Mouse (Mus musculus) testis, adult 2 months (tissue): Measurements from ENCODE around the gene 4930404N11Rik. TPM values are rescaled to one million over a fixed set of nuclear protein-coding genes. Genes with fewer than 3 reads are reported as not detected.

ENCODE experiments used
- H3K27ac ChIP-seq: fragments of 200-500 bp; 2 replicates; pipeline ENCODE4 v1.5.1; 2012; ENCODE audit warnings: low read depth, low read length; ENCODE audit not compliant: control insufficient read depth, insufficient read depth
- H3K27me3 ChIP-seq: fragments of 200-500 bp; 2 replicates; pipeline ENCODE4 v1.6.1; 2012; ENCODE audit warnings: mild to moderate bottlenecking, low read length, moderate library complexity; ENCODE audit not compliant: control insufficient read depth, insufficient read depth
- H3K36me3 ChIP-seq: fragments of 200-500 bp; 2 replicates; pipeline ENCODE4 v1.6.1; 2012; ENCODE audit warnings: mild to moderate bottlenecking, low read length; ENCODE audit not compliant: control insufficient read depth, insufficient read depth
- H3K4me1 ChIP-seq: fragments of 200-500 bp; 2 replicates; pipeline ENCODE4 v1.6.1; 2012; ENCODE audit warnings: low read length; ENCODE audit not compliant: control insufficient read depth, insufficient read depth
- H3K4me3 ChIP-seq: fragments of 200-500 bp; 2 replicates; pipeline ENCODE4 v1.5.1; 2012; ENCODE audit warnings: low read depth, mild to moderate bottlenecking, low read length, moderate library complexity, mixed read lengths; ENCODE audit not compliant: control insufficient read depth
- CTCF ChIP-seq: fragments of 200-500 bp; IDR thresholded peaks from 2 replicates; pipeline ENCODE4 v1.5.1; 2012; ENCODE audit warnings: low read depth, mild to moderate bottlenecking, inconsistent platforms, low read length, moderate library complexity; ENCODE audit not compliant: control insufficient read depth, insufficient read depth, insufficient replicate concordance
- POLR2A ChIP-seq: fragments of 200-500 bp; IDR thresholded peaks from 2 replicates; pipeline ENCODE4 v1.6.1; 2012; ENCODE audit warnings: low read depth, mild to moderate bottlenecking, inconsistent platforms, low read length, moderate library complexity; ENCODE audit not compliant: control insufficient read depth
- polyA plus RNA-seq: library from polyadenylated mRNA; depleted of rRNA; stranded (reverse); fragments of >200 nt; gene quantifications from 2 replicates; pipeline ENCODE4 v1.2.3, GENCODE M21; 2012; rRNA removed

4930404N11Rik gene
- polyA plus RNA-seq, 1 experiment = 273 TPM

DNA sequence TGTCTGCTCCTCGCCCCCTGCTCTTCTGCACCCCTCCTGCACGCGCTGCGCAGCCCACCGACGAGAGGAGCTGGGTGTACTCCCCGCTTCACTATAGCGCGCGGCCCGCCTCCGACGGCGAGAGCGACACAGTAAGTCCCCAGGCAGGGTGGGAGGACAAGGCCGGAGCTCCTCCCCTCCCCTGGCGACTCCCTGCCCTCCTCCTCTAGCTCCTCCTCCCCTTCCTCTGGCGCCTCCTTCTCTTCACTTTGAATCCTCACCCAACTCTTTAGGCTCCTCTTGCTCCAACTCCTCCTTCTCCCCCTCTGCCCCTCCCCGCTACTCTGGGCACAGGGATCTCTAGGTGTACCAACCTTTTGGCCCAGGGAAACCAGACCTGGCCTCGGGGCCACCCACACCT is 48.3 kb downstream of the 4930404N11Rik start:
- Histone ChIP-seq H3K27ac (no peak overlapping the region), H3K27me3 (no peaks in the 10 kb centered on the region), H3K4me1 (peaks cover 13% of the 10 kb centered on the region), H3K4me3 (no peak overlapping the region), H3K36me3 (no peaks in the 10 kb centered on the region)
- TF ChIP-seq POLR2A = no peak
- no peak for TF ChIP-seq CTCF

DNA sequence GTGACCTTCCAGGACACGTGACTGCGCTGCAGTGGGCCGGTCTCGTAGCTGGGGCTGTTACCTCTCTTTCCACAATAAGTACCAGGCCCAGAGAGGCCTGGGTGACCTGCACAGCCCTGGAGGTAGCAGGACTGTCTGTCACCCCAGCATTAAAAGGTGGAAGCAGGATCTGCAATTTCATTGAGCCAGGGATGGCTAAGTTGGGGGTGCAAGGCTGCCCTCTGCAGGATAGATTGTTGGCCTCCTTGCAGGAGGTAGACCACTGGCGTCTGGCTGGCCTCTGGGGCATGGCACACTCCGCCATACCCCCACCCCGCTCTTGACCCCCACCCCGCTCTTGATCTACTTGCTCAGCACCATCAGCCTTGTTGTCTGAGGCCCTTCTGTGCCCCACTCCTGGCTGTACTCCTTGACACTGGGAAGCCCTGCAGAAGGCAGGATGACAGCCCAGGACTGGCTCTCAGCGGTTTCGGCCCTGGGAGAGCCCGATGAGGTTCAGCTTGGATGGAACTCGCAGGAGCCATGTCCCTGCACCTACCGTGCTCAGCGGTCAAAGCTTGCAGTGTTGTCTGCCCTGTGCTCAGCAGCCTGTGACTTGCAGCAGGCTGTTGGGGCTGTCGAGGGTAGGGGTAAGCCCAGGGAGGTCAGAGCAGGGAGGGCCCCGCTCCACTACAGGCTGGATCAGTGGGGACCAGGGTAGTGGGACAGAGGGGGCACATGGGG is 49.1 kb downstream of the 4930404N11Rik start:
- TF ChIP-seq POLR2A (no peak), CTCF (peak; percentile 18; the same call in 1 of the 2 replicates)
- no peaks in the 10 kb centered on the region for H3K36me3 ChIP-seq
- H3K27me3 ChIP-seq = no peaks in the 10 kb centered on the region
- H3K4me3 ChIP-seq = no peak overlapping the region
- H3K27ac ChIP-seq = no peak overlapping the region
- H3K4me1 ChIP-seq = peaks cover 13% of the 10 kb centered on the region

- peaks cover 13% of the 10 kb centered on the region for H3K4me1 ChIP-seq
- no peaks in the 10 kb centered on the region for H3K27me3 ChIP-seq
- no peak overlapping the region for H3K4me3 ChIP-seq
- H3K36me3 ChIP-seq = no peaks in the 10 kb centered on the region
- H3K27ac ChIP-seq = no peak overlapping the region
- TF ChIP-seq POLR2A = no peak
- TF ChIP-seq CTCF = no peak
Measured at GRCm38 (mm10) chr10:81315587-81315986, 50.0 kb downstream of the 4930404N11Rik start.

DNA sequence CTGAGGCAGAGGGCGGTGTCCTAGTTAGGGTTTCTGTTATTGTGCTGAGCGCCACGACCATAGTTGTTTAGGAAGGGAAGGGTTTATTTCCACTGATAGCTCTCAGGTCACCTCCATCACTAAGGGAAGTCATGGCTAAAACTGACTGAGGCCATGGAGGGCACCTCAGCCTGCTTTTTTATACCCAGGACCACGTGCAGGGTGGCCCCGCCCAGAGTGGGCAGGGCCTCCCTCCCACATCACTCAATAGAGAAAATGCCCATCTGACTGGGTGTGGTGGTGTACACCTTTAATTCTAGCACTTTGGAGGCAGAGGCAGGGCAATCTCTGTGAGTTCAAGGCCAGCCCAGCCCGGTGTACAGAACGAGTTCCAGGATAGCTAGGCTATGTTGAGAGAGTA is 51.4 kb downstream of the 4930404N11Rik start:
- no peaks in the 10 kb centered on the region for H3K36me3 ChIP-seq
- no peaks in the 10 kb centered on the region for H3K27me3 ChIP-seq
- H3K4me3 ChIP-seq = no peak overlapping the region
- TF ChIP-seq CTCF = no peak
- TF ChIP-seq POLR2A = no peak
- peaks cover 6% of the 10 kb centered on the region for H3K4me1 ChIP-seq
- H3K27ac ChIP-seq = no peak overlapping the region

- Histone ChIP-seq H3K4me3 (no peak overlapping the region), H3K36me3 (no peaks in the 10 kb centered on the region), H3K27me3 (no peaks in the 10 kb centered on the region), H3K27ac (no peak overlapping the region), H3K4me1 (peaks cover 1% of the 10 kb centered on the region)
- TF ChIP-seq CTCF (no peak), POLR2A (no peak)
Measured at GRCm38 (mm10) chr10:81313581-81313980, 52.0 kb downstream of the 4930404N11Rik start.

Other genes starting within 250 kb of the 4930404N11Rik start
- gene Zbtb7a, start 230.6 kb downstream of the 4930404N11Rik start, polyA plus RNA-seq = 5.6 and 6.0 TPM in 2 replicates
- 164 and 184 TPM in 2 replicates for gene Pias4, start 197.9 kb downstream of the 4930404N11Rik start, polyA plus RNA-seq
- gene Eef2, start 189.2 kb downstream of the 4930404N11Rik start, polyA plus RNA-seq = 1,507 and 1,673 TPM in 2 replicates
- gene Dapk3, start 182.8 kb downstream of the 4930404N11Rik start, polyA plus RNA-seq = 52.6 and 61.6 TPM in 2 replicates
- 1.4 and 1.8 TPM in 2 replicates for gene 4930442H23Rik, start 182.0 kb downstream of the 4930404N11Rik start, polyA plus RNA-seq
- gene Nmrk2, start 163.8 kb downstream of the 4930404N11Rik start, polyA plus RNA-seq = not detected in 2 replicates
- 0.25 and 0.26 TPM in 2 replicates for gene Atcay, start 135.0 kb downstream of the 4930404N11Rik start, polyA plus RNA-seq
- gene Zfr2, start 132.7 kb downstream of the 4930404N11Rik start, polyA plus RNA-seq = 11.6 and 12.5 TPM in 2 replicates
- 3.0 and 3.5 TPM in 2 replicates for gene Matk, start 112.9 kb downstream of the 4930404N11Rik start, polyA plus RNA-seq
- 181 and 261 TPM in 2 replicates for gene Mrpl54, start 98.9 kb downstream of the 4930404N11Rik start, polyA plus RNA-seq
- 53.5 and 77.2 TPM in 2 replicates for gene Apba3, start 98.9 kb downstream of the 4930404N11Rik start, polyA plus RNA-seq
- gene Tjp3, start 74.2 kb downstream of the 4930404N11Rik start, polyA plus RNA-seq = 0.56 and 0.99 TPM in 2 replicates
- gene Pip5k1c, start 72.9 kb downstream of the 4930404N11Rik start, polyA plus RNA-seq = 10.1 and 10.4 TPM in 2 replicates
- gene Cactin, start 44.7 kb downstream of the 4930404N11Rik start, polyA plus RNA-seq = 13.4 and 16.5 TPM in 2 replicates
- 0.47 and 0.91 TPM in 2 replicates for gene Tbxa2r, start 37.1 kb downstream of the 4930404N11Rik start, polyA plus RNA-seq
- 3.3 and 4.1 TPM in 2 replicates for gene Gipc3, start 22.6 kb downstream of the 4930404N11Rik start, polyA plus RNA-seq
- gene Hmg20b, start 15.3 kb downstream of the 4930404N11Rik start, polyA plus RNA-seq = 23.0 and 27.7 TPM in 2 replicates
- gene Mfsd12, start 8.3 kb downstream of the 4930404N11Rik start, polyA plus RNA-seq = 33.1 and 39.7 TPM in 2 replicates
- 161 and 178 TPM in 2 replicates for gene Fzr1, start 12.7 kb upstream of the 4930404N11Rik start, polyA plus RNA-seq
- gene Dohh, start 18.6 kb upstream of the 4930404N11Rik start, polyA plus RNA-seq = 38.5 and 46.3 TPM in 2 replicates
- 1.2 and 1.6 TPM in 2 replicates for gene Gm48551, start 18.6 kb upstream of the 4930404N11Rik start, polyA plus RNA-seq
- 0.65 TPM in 1 of 2 replicates, not detected in the other for gene Gm48552, start 23.2 kb upstream of the 4930404N11Rik start, polyA plus RNA-seq
- 3,568 and 3,612 TPM in 2 replicates for gene Smim24, start 27.2 kb upstream of the 4930404N11Rik start, polyA plus RNA-seq
- 9.8 and 9.9 TPM in 2 replicates for gene Nfic, start 89.8 kb upstream of the 4930404N11Rik start, polyA plus RNA-seq
- 147 and 163 TPM in 2 replicates for gene Celf5, start 116.9 kb upstream of the 4930404N11Rik start, polyA plus RNA-seq
- 70.4 and 71.3 TPM in 2 replicates for gene Ncln, start 130.6 kb upstream of the 4930404N11Rik start, polyA plus RNA-seq
- gene S1pr4, start 134.3 kb upstream of the 4930404N11Rik start, polyA plus RNA-seq = 0.04 and 0.13 TPM in 2 replicates
- gene Gna15, start 158.4 kb upstream of the 4930404N11Rik start, polyA plus RNA-seq = 1.0 and 1.2 TPM in 2 replicates
- 26.3 and 28.9 TPM in 2 replicates for gene Gna11, start 179.4 kb upstream of the 4930404N11Rik start, polyA plus RNA-seq
- gene Aes, start 193.7 kb upstream of the 4930404N11Rik start, polyA plus RNA-seq = 154 and 172 TPM in 2 replicates
- 19.0 and 22.1 TPM in 2 replicates for gene Tle2, start 208.7 kb upstream of the 4930404N11Rik start, polyA plus RNA-seq
- 16.5 and 16.9 TPM in 2 replicates for gene Tle6, start 235.3 kb upstream of the 4930404N11Rik start, polyA plus RNA-seq
- gene BC025920, start 240.5 kb upstream of the 4930404N11Rik start, polyA plus RNA-seq = 0.47 and 0.68 TPM in 2 replicates